Mouse (Mus musculus) left cerebral cortex, adult 2 months (tissue): ENCODE data around the gene Sowaha. TPM values are rescaled to one million over a fixed set of nuclear protein-coding genes. Genes with fewer than 3 reads are reported as not detected.
A peak's percentile ranks its signal among the peaks of the same experiment; 100 is the strongest.

Source experiments
- DNase-seq, 2 experiments: peaks; one replicate each; pipeline ENCODE4 v3.0.0; 2021 to 2022; ENCODE audit warnings: low spot score in 2 of 2, mixed read lengths in 1 of 2; ENCODE audit errors: extremely low spot score in 1 of 2
- H3K27ac ChIP-seq: fragments of 200-600 bp; 2 replicates; pipeline ENCODE4 v1.8.1; 2022
- H3K4me3 ChIP-seq: fragments of 200-600 bp; 2 replicates; pipeline ENCODE4 v1.8.1; 2022
- CTCF ChIP-seq: fragments of 200-600 bp; IDR thresholded peaks from 2 replicates; pipeline ENCODE4 v1.8.1; 2022; ENCODE audit warnings: antibody characterized with exemption, mild to moderate bottlenecking, moderate library complexity
- intact Hi-C: fragments of 180-260 bp; cut with DNase I; formaldehyde crosslinking; loops from one replicate; pipeline ENCODE4 v1.15.1; 2025
- total RNA-seq, 2 experiments: library from RNA; stranded (reverse); gene quantifications; 2 replicates each; pipeline ENCODE4 v1.2.3; 2021

The Sowaha gene
- total RNA-seq, 2 experiments from 2014 or later: 68.8 to 83.8 TPM

- DNase-seq: no peak
- no peak overlapping the region for H3K27ac ChIP-seq
- intact Hi-C loops: loop anchor here (10.0 kb wide), 1 partner anchor 1035 kb away; no protein-coding TSS in a partner anchor
- H3K4me3 ChIP-seq: no peak overlapping the region
- no peak for TF ChIP-seq CTCF
These were observed 29.9 kb downstream of the Sowaha start for GRCm38 (mm10) chr11:53450070-53450705.

DNA sequence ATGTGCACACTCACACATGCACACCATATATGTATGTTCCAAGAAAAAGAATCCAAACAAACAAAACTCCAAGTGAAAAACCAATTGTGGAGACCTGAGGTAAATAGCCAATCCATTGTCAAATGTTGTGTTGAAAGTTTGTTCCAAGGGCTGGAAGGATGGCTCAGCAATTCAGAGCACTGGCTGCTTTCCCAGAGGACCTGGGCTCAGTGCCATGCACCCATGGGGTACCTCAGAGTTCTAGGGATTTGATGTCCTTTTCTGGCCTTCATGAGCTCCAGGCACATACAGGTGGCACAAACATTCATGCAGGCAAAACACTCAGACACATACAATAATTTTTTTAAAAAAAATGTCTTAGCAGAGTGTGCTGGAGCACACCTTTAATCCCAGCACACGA, 31.5 kb downstream of the Sowaha start:
- Histone ChIP-seq H3K27ac (no peak overlapping the region), H3K4me3 (no peak overlapping the region)
- no peak for DNase-seq
- TF ChIP-seq CTCF: no peak
- intact Hi-C loops: no loop called here

DNA sequence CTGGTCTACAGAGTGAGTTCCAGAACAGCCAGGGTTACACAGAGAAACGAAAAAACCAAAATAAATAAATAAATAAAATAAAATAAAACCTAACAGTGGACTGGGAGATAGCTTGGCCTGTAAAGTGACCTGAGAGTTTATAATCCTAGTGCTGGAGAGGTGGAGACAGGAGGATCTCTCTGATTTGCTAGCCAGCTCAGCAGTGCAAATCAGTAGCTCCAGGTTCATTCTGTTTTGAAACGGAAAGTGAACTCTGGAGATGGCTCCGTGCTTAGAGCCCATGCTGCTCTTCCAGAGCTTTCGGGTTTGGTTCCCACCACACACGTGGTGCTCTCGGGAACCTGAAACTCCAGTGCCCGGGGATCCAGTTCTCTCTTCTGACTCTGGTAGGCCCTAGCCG, 32.1 kb downstream of the Sowaha start:
- DNase-seq: no peak
- intact Hi-C loops: no loop called here
- no peak for TF ChIP-seq CTCF
- no peak overlapping the region for H3K4me3 ChIP-seq
- H3K27ac ChIP-seq: no peak overlapping the region

- TF ChIP-seq CTCF: no peak
- no peak for DNase-seq
- H3K27ac ChIP-seq: no peak overlapping the region
- intact Hi-C loops: no loop called here
- no peak overlapping the region for H3K4me3 ChIP-seq
These were observed 33.9 kb downstream of the Sowaha start for GRCm38 (mm10) chr11:53446183-53446582.

DNA sequence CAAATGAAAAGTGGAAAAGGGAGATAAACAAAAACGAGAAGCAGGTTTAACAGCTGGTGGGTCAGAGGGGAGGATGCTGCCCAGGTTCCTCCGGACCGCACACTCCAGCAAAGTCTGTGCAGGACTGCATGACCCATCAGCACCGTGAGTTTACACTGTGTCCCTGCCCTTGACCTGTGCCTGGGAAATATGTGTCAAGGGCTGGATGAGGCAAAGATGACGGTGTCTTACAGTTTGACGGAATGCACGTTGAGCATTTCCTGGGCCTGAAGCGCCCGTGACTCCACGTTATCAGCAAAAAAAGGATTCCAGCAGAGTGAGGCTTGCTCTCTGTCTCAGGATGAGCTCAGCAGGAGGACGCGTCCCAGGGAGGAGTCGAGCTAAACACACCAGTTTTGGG, 34.5 kb downstream of the Sowaha start:
- DNase-seq: no peak
- intact Hi-C loops: no loop called here
- H3K27ac ChIP-seq: no peak overlapping the region
- TF ChIP-seq CTCF: no peak
- no peak overlapping the region for H3K4me3 ChIP-seq

DNA sequence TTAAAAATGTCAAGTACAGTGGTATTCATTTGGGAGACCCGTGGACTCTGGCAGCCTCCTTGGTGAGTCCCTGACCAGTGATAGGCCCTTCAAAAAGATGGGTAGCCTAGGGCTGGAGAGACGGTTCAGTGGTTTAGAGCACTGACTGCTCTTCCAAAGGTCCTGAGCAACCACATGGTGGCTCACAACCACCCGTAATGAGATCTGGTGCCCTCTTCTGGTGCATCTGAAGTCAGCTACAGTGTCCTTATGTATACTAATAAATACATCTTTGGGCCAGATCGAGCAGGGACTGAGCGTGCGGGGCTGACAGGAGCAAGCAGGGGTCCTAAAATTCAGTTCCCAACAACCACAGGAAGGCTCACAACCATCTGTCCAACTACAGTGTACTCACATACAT, 36.2 kb downstream of the Sowaha start:
- intact Hi-C loops: no loop called here
- TF ChIP-seq CTCF: peak; percentile 65
- no peak for DNase-seq
- H3K4me3 ChIP-seq: no peak overlapping the region
- H3K27ac ChIP-seq: no peak overlapping the region

- no peak for TF ChIP-seq CTCF
- intact Hi-C loops: no loop called here
- Histone ChIP-seq H3K4me3 (no peak overlapping the region), H3K27ac (no peak overlapping the region)
- no peak for DNase-seq
These were observed 38.2 kb downstream of the Sowaha start for GRCm38 (mm10) chr11:53441921-53442320.

GRCm38 (mm10) chr11:53436338-53436737, 43.7 kb downstream of the Sowaha start:
- intact Hi-C loops: no loop called here
- TF ChIP-seq CTCF: no peak
- DNase-seq: no peak
- Histone ChIP-seq H3K4me3 (no peak overlapping the region), H3K27ac (no peak overlapping the region)

DNA sequence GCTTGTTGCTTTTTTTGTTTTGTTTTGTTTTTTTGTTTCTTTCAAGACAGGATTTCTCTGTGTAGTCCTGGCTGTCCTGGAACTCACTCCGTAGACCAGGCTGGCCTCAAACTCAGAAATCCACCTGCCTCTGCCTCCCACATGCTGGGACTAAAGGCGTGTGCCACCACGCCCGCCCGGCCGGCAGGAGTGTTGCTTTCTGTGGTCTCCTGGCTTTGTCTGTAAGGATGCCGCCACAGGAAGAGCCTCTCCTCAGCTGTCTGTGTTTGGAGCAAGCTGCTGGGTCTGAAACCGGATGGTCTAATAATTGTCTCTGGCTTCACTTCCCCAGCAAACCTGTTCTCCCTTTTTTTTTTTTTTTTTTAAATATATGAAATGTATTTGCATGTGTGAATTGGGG, 44.6 kb downstream of the Sowaha start:
- no peak for DNase-seq
- intact Hi-C loops: no loop called here
- TF ChIP-seq CTCF: no peak
- H3K4me3 ChIP-seq: no peak overlapping the region
- H3K27ac ChIP-seq: no peak overlapping the region

- no peak for TF ChIP-seq CTCF
- intact Hi-C loops: no loop called here
- Histone ChIP-seq H3K27ac (no peak overlapping the region), H3K4me3 (no peak overlapping the region)
- DNase-seq: no peak
These were observed 47.0 kb downstream of the Sowaha start for GRCm38 (mm10) chr11:53433057-53433456.

GRCm38 (mm10) chr11:53431347-53432056, 48.6 kb downstream of the Sowaha start:
- no peak; the same call in 1 of the 2 replicates for TF ChIP-seq CTCF
- Histone ChIP-seq H3K4me3 (peak overlapping the region; percentile 74), H3K27ac (peak overlapping the region; percentile 94)
- intact Hi-C loops: loop anchor here (2.0 kb wide), 1 partner anchor 131 kb away; the partner anchor contains the start of gene Hspa4
- no peak for DNase-seq

DNA sequence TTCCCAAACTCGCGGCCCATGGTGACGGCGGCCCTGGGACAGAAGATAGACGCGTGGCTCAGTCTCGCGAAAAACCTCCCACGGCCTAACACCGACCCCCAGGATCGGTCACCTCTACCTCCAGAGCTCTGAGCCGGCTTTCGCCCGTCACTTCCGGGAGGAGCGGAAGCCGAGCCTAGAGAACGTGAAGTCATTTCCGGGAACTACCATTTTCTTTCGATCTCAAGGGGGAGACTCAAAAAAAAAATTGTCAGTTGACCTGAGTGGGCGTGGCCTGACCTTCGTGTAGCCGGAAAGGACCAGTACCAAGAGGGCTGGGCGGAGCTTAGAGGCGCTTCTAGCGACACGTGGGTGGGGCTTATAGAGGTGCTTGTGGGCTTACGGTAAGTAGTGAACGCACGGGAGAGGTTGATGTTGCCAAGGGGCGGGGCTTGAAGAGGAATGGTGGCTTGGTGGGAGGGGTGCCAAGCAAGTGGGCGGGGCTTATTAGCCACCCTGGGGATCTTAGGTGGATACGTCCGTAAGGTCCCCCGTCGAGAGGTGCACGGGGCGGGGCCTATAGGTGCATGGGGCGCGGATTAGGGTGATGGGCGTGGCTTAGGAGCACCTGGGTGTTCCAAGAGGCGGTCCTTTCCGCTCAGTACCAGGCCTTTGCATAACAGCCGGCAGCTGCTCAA, 49.3 kb downstream of the Sowaha start, which contains the start of the genes Uqcrq and Gdf9:
Gene Uqcrq (minus strand): TSS at position 162 of the 677 bp plus-strand sequence.
Gene Gdf9 (plus strand): TSS at position 354 of the 677 bp plus-strand sequence.
- DNase-seq: peak; percentile 95 to 98
- H3K27ac ChIP-seq: peak within 1 kb of the TSS; percentile 94
- intact Hi-C loops: loop anchor here (2.0 kb wide), 1 partner anchor 130 kb away; the partner anchor contains the start of gene Hspa4
- TF ChIP-seq CTCF: no peak; the same call in 1 of the 2 replicates
- H3K4me3 ChIP-seq: peak within 1 kb of the TSS; percentile 74
